Mouse (Mus musculus): ENCODE data around the gene Robo2.

- TF ChIP-seq CTCF (IDR thresholded peaks at IDR 0.05; ENCODE audit: control insufficient read depth, insufficient read depth, insufficient read length) (no peak), FOSL1 (IDR thresholded peaks at IDR 0.05; ENCODE audit: insufficient read depth, low read length, poor library complexity, severe bottlenecking) (no peak), MYOD1 (IDR thresholded peaks at IDR 0.05; ENCODE audit: control insufficient read depth, insufficient read length, low read depth) (peak; percentile 22), CEBPB (IDR thresholded peaks at IDR 0.05; ENCODE audit: low read depth) (no peak), MYOG (IDR thresholded peaks at IDR 0.05; ENCODE audit: control insufficient read depth, extremely low read depth, insufficient read length) (no peak), USF1 (IDR thresholded peaks at IDR 0.05; ENCODE audit: low read depth) (no peak), MAX (IDR thresholded peaks at IDR 0.05) (no peak)
These were observed at the start of gene Robo2 for GRCm38 (mm10) chr16:74411481-74412251.
